Mouse (Mus musculus) hindbrain, embryonic 14.5 days (tissue): ENCODE data around the gene Nipal4. TPM values are rescaled to one million over a fixed set of nuclear protein-coding genes. Genes with fewer than 3 reads are reported as not detected.
"Not testable (repeated sequence)": the region's sequence is repeated elsewhere in the genome, so short reads cannot be mapped to it uniquely, and the experiment has no call there.

ENCODE experiments used
- ATAC-seq: fragments of 200-750 bp; cut with Nextera tagmentation; 2 replicates; pipeline ENCODE4 v1.8.0; 2017; ENCODE audit warnings: moderate number of reproducible peaks, mild to moderate bottlenecking, moderate TSS enrichment, moderate library complexity; ENCODE audit not compliant: low FRiP score
- DNase-seq: peaks from one replicate; pipeline ENCODE4 v3.0.0-alpha.2; 2015; ENCODE audit warnings: low spot score
- H3K27ac ChIP-seq: fragments of 300-500 bp; sonication (generic); 2 replicates; pipeline ENCODE4 v1.5.1; 2014; ENCODE audit warnings: mild to moderate bottlenecking, moderate library complexity
- H3K27me3 ChIP-seq: fragments of 300-500 bp; sonication (generic); 2 replicates; pipeline ENCODE4 v1.6.1; 2014; ENCODE audit warnings: mild to moderate bottlenecking, low read length, mixed read lengths; ENCODE audit not compliant: control insufficient read depth, insufficient read depth
- H3K36me3 ChIP-seq: fragments of 300-500 bp; sonication (generic); replicated peaks from 2 replicates; pipeline ENCODE4 v1.6.1; 2014; ENCODE audit not compliant: control insufficient read depth, insufficient read depth
- H3K4me1 ChIP-seq: fragments of 300-500 bp; sonication (generic); replicated peaks from 2 replicates; pipeline ENCODE4 v1.6.1; 2014; ENCODE audit warnings: antibody characterized with exemption, low read length, mixed read lengths; ENCODE audit not compliant: control insufficient read depth, insufficient read depth
- H3K4me2 ChIP-seq: fragments of 300-500 bp; sonication (generic); replicated peaks from 2 replicates; pipeline ENCODE4 v1.6.1; 2014; ENCODE audit warnings: mild to moderate bottlenecking, moderate library complexity
- H3K4me3 ChIP-seq: fragments of 300-500 bp; sonication (generic); replicated peaks from 2 replicates; pipeline ENCODE4 v1.5.1; 2014; ENCODE audit warnings: mild to moderate bottlenecking, low read length
- H3K9ac ChIP-seq: fragments of 300-500 bp; sonication (generic); 2 replicates; pipeline ENCODE4 v1.6.1; 2014
- H3K9me3 ChIP-seq: fragments of 300-500 bp; sonication (generic); 2 replicates; pipeline ENCODE4 v1.6.1; 2016; ENCODE audit warnings: low read length; ENCODE audit not compliant: control insufficient read depth
- WGBS: fragments of 180-500 bp; shearing (Covaris S2); extraction: QIAGEN DNeasy Blood & Tissue Kit; methylation state at CpG from one replicate; pipeline ENCODE4 v1.1.7; 2014; 5-methylcytosine and 5-hydroxymethylcytosine counted together
- polyA plus RNA-seq: library from polyadenylated mRNA; unstranded; fragments of >200 nt; fragmentation: Nextera tagmentation; extraction: Ambion mirVana; gene quantifications from 2 replicates; pipeline ENCODE4 v1.2.1, GENCODE M21; 2014

Gene Nipal4
- polyA plus RNA-seq, 1 experiment from 2014 or later = 0.46 TPM

- no peaks in the 10 kb centered on the region for H3K4me1 ChIP-seq
- H3K36me3 ChIP-seq = peaks cover 96% of the 10 kb centered on the region
- WGBS = 73% methylated on average over 20 of the region's 20 CpGs
- no peak for ATAC-seq
- no peaks in the 10 kb centered on the region for H3K9me3 ChIP-seq
- no peaks in the 10 kb centered on the region for H3K27me3 ChIP-seq
- no peak overlapping the region for H3K4me2 ChIP-seq
- H3K27ac ChIP-seq = no peak overlapping the region
- DNase-seq = no peak
- no peak overlapping the region for H3K9ac ChIP-seq
- no peak overlapping the region for H3K4me3 ChIP-seq
Observed at GRCm38 (mm10) chr11:46201636-46202546, 35.6 kb upstream of the Nipal4 start.

GRCm38 (mm10) chr11:46200664-46201063 lies 34.4 kb upstream of the Nipal4 start:
- H3K4me3 ChIP-seq = no peak overlapping the region
- no peak overlapping the region for H3K4me2 ChIP-seq
- H3K27ac ChIP-seq = no peak overlapping the region
- no peak overlapping the region for H3K9ac ChIP-seq
- no peak for ATAC-seq
- H3K27me3 ChIP-seq = no peaks in the 10 kb centered on the region
- H3K9me3 ChIP-seq = no peaks in the 10 kb centered on the region
- H3K36me3 ChIP-seq = peaks cover 96% of the 10 kb centered on the region
- no peaks in the 10 kb centered on the region for H3K4me1 ChIP-seq
- no peak for DNase-seq
- WGBS = 95% methylated on average over 11 of the region's 11 CpGs

- ATAC-seq (no peak), DNase-seq (no peak)
- no peaks in the 10 kb centered on the region for H3K4me1 ChIP-seq
- no peaks in the 10 kb centered on the region for H3K27me3 ChIP-seq
- H3K4me3 ChIP-seq = no peak overlapping the region
- peaks cover 62% of the 10 kb centered on the region for H3K36me3 ChIP-seq
- 86% methylated on average over 4 of the region's 4 CpGs for WGBS
- no peak overlapping the region for H3K9ac ChIP-seq
- H3K9me3 ChIP-seq = no peaks in the 10 kb centered on the region
- no peak overlapping the region for H3K4me2 ChIP-seq
- H3K27ac ChIP-seq = no peak overlapping the region
Observed at GRCm38 (mm10) chr11:46194175-46194574, 27.9 kb upstream of the Nipal4 start.

GRCm38 (mm10) chr11:46188283-46188682 lies 22.0 kb upstream of the Nipal4 start:
- no peaks in the 10 kb centered on the region for H3K4me1 ChIP-seq
- no peak overlapping the region for H3K4me3 ChIP-seq
- H3K27me3 ChIP-seq = no peaks in the 10 kb centered on the region
- no peak overlapping the region for H3K27ac ChIP-seq
- no peak overlapping the region for H3K9ac ChIP-seq
- H3K9me3 ChIP-seq = no peaks in the 10 kb centered on the region
- 55% methylated on average over 2 of the region's 2 CpGs for WGBS
- ATAC-seq (no peak), DNase-seq (no peak)
- H3K36me3 ChIP-seq = peaks cover 6% of the 10 kb centered on the region
- H3K4me2 ChIP-seq = no peak overlapping the region

- Histone ChIP-seq H3K4me3 (no peak overlapping the region), H3K4me1 (no peaks in the 10 kb centered on the region), H3K27me3 (no peaks in the 10 kb centered on the region), H3K9ac (no peak overlapping the region), H3K4me2 (no peak overlapping the region), H3K27ac (no peak overlapping the region; the same call in 1 of the 2 replicates), H3K36me3 (no peaks in the 10 kb centered on the region), H3K9me3 (no peaks in the 10 kb centered on the region)
- WGBS = 40% methylated on average over 4 of the region's 4 CpGs
- DNase-seq (no peak), ATAC-seq (no peak)
Observed at GRCm38 (mm10) chr11:46185486-46185885, 19.2 kb upstream of the Nipal4 start.

GRCm38 (mm10) chr11:46184946-46185345 lies 18.6 kb upstream of the Nipal4 start:
- Histone ChIP-seq H3K4me2 (no peak overlapping the region), H3K4me1 (no peaks in the 10 kb centered on the region), H3K9ac (no peak overlapping the region), H3K4me3 (no peak overlapping the region), H3K36me3 (no peaks in the 10 kb centered on the region), H3K27me3 (no peaks in the 10 kb centered on the region), H3K9me3 (no peaks in the 10 kb centered on the region), H3K27ac (no peak overlapping the region; the same call in 1 of the 2 replicates)
- 80% methylated on average over 3 of the region's 3 CpGs for WGBS
- no peak for ATAC-seq
- no peak for DNase-seq

- not testable (repeated sequence) for H3K4me2 ChIP-seq, H3K27ac ChIP-seq, H3K27me3 ChIP-seq, ATAC-seq, H3K9me3 ChIP-seq, DNase-seq, H3K4me1 ChIP-seq, H3K9ac ChIP-seq, H3K36me3 ChIP-seq, H3K4me3 ChIP-seq
- WGBS = 96% methylated on average over 1 of the region's 1 CpGs
Observed at GRCm38 (mm10) chr11:46182031-46182430, 15.7 kb upstream of the Nipal4 start.

- H3K9me3 ChIP-seq = no peaks in the 10 kb centered on the region
- no peak overlapping the region for H3K27ac ChIP-seq
- 77% methylated on average over 10 of the region's 10 CpGs for WGBS
- DNase-seq (no peak), ATAC-seq (no peak)
- H3K4me2 ChIP-seq = no peak overlapping the region
- H3K9ac ChIP-seq = no peak overlapping the region
- H3K4me1 ChIP-seq = no peaks in the 10 kb centered on the region
- no peaks in the 10 kb centered on the region for H3K36me3 ChIP-seq
- H3K4me3 ChIP-seq = no peak overlapping the region
- no peaks in the 10 kb centered on the region for H3K27me3 ChIP-seq
Observed at GRCm38 (mm10) chr11:46177246-46178043, 11.1 kb upstream of the Nipal4 start.

- Histone ChIP-seq H3K9me3 (no peaks in the 10 kb centered on the region), H3K36me3 (no peaks in the 10 kb centered on the region), H3K27me3 (no peaks in the 10 kb centered on the region), H3K4me3 (no peak overlapping the region), H3K4me2 (no peak overlapping the region), H3K9ac (no peak overlapping the region), H3K4me1 (no peaks in the 10 kb centered on the region), H3K27ac (no peak overlapping the region)
- ATAC-seq = no peak
- WGBS = 97% methylated on average over 6 of the region's 6 CpGs
- no peak for DNase-seq
Observed at GRCm38 (mm10) chr11:46176155-46176554, 9.8 kb upstream of the Nipal4 start.
